Mouse (Mus musculus): ENCODE results near the gene Asb17. TPM values are rescaled to one million over a fixed set of nuclear protein-coding genes. Genes with fewer than 3 reads are reported as not detected.
"Not testable (repeated sequence)": the region's sequence is repeated elsewhere in the genome, so short reads cannot be mapped to it uniquely, and the experiment has no call there.

Gene Asb17
- polyA plus RNA-seq, 1 experiment from 2014 or later, result 0.82 TPM

DNA sequence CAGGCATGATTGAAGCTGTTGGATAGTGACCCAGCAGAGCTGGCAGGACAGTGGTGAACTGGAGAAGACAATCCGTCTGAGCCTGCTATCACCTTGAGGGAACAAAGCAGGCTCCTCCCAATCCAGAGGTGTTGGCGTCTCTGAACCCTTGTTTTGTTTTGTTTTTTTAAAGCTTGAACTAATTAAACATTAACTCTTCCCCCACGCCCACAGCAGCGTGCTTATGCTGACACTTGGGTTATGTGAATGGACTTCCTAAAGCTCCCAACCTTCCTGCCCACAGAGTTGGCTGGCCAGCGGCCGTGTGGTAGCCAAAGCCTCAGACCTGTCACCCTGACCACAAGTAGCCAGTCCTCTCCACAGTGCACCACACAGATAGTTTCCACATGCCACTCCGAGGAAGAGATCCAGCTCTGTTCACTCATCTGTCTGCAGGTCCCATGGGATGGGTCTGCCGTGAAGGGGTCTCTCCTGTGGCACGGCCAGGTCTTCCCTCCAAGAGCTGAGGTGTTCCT is 26.6 kb upstream of the Asb17 start:
- H3K27me3 ChIP-seq (replicated peaks), result no peaks in the 10 kb centered on the region
- WGBS, result 73% methylated on average over 9 of the region's 9 CpGs
- ATAC-seq (ENCODE audit: insufficient read depth, low FRiP score, low read depth), result no peak

DNA sequence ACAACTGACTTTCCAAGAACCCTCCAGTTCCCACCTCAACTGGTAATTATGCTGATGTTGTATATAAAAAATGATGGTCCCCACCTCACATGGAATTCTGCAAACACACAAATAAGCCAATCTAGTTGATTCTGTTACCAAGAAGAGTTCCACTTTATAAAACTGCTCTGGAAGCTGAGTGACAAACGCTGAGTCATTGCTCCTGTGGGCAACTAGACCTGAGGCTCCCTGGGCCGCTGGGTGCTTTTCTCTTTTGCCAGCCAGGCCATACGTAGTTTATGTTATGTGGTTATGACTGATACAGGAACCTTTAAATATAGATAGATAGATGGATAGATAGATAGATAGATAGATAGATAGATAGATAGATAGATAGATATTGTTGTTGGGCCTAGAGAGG is 25.3 kb upstream of the Asb17 start:
- Histone ChIP-seq H3K9me3 (no peaks in the 10 kb centered on the region), H3K27me3 (replicated peaks) (no peaks in the 10 kb centered on the region), H3K9ac (no peak overlapping the region), H3K36me3 (no peaks in the 10 kb centered on the region), H3K4me2 (no peak overlapping the region), H3K4me3 (replicated peaks) (no peak overlapping the region), H3K4me1 (no peaks in the 10 kb centered on the region), H3K27ac (no peak overlapping the region)
- 94% methylated on average over 3 of the region's 3 CpGs for WGBS
- no peak for ATAC-seq (ENCODE audit: insufficient read depth, low FRiP score, low read depth)

More for the DNA sequence above, 26.6 kb upstream of the Asb17 start:
- Histone ChIP-seq H3K9me3 (no peaks in the 10 kb centered on the region), H3K4me2 (no peak overlapping the region), H3K4me1 (no peaks in the 10 kb centered on the region), H3K36me3 (no peaks in the 10 kb centered on the region), H3K27ac (no peak overlapping the region), H3K4me3 (replicated peaks) (no peak overlapping the region), H3K9ac (no peak overlapping the region)

DNA sequence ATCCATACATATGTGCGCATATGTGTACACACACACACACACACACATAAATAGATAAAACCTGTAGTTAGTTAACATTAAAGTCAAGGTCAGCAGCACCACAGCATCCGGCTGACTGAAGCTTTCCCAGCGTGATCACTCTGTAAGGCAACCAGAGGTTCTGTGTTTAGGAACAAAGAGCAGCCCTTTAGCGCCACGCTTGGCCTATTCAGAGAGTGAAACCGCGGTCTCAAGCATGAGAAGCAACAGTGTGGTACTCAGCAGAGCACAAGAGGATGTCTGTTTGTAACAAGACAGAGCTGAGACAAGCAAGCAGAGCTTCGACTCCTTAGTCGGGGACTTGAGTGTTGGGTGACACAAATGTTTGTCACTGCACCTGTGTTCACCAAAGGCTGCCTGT is 24.6 kb upstream of the Asb17 start:
- Histone ChIP-seq H3K4me2 (no peak overlapping the region), H3K27ac (no peak overlapping the region), H3K9me3 (no peaks in the 10 kb centered on the region), H3K9ac (no peak overlapping the region), H3K4me1 (peaks cover 3% of the 10 kb centered on the region; the same call in 1 of the 2 replicates), H3K36me3 (no peaks in the 10 kb centered on the region), H3K27me3 (replicated peaks) (no peaks in the 10 kb centered on the region), H3K4me3 (replicated peaks) (no peak overlapping the region)
- ATAC-seq (ENCODE audit: insufficient read depth, low FRiP score, low read depth), result no peak
- 82% methylated on average over 9 of the region's 9 CpGs for WGBS

DNA sequence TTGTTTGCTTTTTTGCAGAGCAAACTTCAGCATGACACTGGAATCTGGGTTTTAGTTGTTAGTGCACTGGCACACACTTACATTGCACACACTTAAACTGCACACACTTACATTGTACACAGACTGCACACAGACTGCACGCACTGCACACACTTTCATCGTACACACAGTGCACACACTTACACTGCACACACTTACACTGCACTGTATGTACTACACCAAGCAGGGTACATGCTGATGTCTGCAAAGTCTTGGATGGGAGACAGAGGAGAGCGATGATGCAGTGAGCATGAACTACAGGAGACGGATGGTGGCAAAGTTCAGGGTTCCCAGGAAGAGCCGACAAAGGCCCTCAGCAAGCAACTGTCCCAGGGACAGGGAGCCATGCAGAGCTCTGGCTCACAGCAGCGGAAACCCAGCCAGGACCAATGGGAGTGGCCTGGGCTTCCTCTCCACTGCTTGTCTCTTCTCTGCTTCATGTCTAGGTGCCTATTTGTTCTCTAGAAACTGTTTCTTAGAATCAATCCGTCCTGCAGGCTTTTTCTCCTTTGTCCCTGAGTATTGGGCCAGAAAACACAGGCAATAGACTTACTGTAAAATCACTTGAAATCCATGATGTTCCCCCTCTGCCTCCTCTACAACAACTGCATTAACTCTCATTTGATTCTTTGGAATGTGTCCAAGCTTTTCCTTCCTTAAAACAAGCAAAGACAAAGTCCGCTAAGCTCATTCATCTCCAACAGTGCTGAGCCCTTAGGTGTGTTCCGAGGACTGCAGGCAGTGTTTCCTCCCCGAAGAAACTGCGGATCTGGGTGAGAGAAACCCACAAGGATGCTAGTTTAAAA is 20.1 kb upstream of the Asb17 start:
- Histone ChIP-seq H3K9me3 (no peaks in the 10 kb centered on the region), H3K4me3 (replicated peaks) (no peak overlapping the region), H3K4me1 (peaks cover 3% of the 10 kb centered on the region; the same call in 1 of the 2 replicates), H3K36me3 (no peaks in the 10 kb centered on the region), H3K4me2 (no peak overlapping the region), H3K9ac (no peak overlapping the region), H3K27ac (0 out of 2 replicates have a peak overlapping the region, but pooled peaks have one; percentile 21), H3K27me3 (replicated peaks) (no peaks in the 10 kb centered on the region)
- WGBS, result 49% methylated on average over 11 of the region's 11 CpGs
- ATAC-seq (ENCODE audit: insufficient read depth, low FRiP score, low read depth), result no peak

DNA sequence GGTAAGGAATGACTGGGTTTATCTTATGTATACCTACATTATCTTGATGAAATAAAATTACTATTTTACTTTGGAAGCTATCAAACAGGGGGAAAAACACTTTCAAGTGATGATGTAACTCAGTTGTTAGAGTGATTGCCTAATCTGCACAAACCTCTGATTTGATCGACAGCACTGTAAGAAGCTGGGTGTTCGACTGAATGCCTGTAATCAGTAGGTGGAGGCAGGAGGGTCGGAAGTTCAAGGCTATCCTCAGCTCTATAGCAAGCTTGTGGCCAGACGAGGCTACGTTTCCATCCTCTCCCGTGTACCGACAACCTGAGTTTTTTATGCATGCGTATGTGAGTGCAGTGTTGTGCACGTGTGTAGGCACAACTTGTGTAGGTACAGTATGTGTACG is 18.8 kb upstream of the Asb17 start:
- Histone ChIP-seq H3K27ac (no peak overlapping the region), H3K4me2 (no peak overlapping the region), H3K36me3 (no peaks in the 10 kb centered on the region), H3K9ac (no peak overlapping the region), H3K27me3 (replicated peaks) (no peaks in the 10 kb centered on the region), H3K4me3 (replicated peaks) (no peak overlapping the region), H3K9me3 (no peaks in the 10 kb centered on the region), H3K4me1 (peaks cover 3% of the 10 kb centered on the region; the same call in 1 of the 2 replicates)
- WGBS, result 77% methylated on average over 10 of the region's 10 CpGs
- ATAC-seq (ENCODE audit: insufficient read depth, low FRiP score, low read depth), result no peak

DNA sequence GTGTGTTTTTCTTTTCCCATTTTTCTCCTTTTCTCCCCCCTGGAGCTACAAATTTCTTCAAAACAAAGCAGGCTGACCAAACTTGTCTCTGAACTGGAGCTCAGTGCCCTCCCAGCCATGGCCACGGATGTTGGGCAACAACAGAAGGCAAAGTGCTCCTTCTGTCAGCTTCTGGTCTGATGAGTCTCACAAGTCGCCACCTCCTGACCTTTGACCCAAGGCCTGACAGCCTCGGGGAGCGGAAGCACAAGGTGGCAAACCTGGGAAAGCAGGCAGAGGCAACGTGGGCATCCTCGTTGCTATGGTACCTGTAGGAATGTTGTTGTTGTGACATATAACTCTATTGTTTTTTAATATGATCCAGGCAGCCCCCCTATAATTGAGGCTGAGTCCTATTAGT is 17.4 kb upstream of the Asb17 start:
- no peak overlapping the region for H3K4me2 ChIP-seq

DNA sequence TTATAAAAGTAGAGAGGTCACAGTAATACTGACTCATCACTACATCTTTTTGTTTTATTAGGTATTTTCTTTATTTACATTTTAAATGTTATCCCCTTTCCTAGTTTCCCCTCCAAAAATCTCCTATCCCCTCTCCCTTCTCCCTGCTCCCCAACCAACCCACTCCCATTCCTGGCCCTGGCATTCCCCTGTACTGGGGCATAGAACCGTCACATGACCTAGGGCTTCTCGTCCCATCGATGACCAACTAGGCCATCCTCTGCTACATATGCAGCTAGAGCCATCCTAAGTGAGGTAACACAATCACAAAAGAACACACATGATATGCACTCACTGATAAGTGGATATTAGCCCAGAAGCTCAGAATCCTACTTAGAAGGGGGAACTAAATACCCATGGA is 14.2 kb upstream of the Asb17 start:
- H3K27me3 ChIP-seq (replicated peaks); H3K36me3 ChIP-seq; H3K4me1 ChIP-seq; H3K27ac ChIP-seq; H3K4me2 ChIP-seq; H3K9ac ChIP-seq; H3K4me3 ChIP-seq (replicated peaks); H3K9me3 ChIP-seq; ATAC-seq (ENCODE audit: insufficient read depth, low FRiP score, low read depth): not testable (repeated sequence)
- 91% methylated on average over 3 of the region's 3 CpGs for WGBS

More for the DNA sequence above, 17.4 kb upstream of the Asb17 start:
- H3K36me3 ChIP-seq, result no peaks in the 10 kb centered on the region
- H3K9me3 ChIP-seq, result no peaks in the 10 kb centered on the region
- 38% methylated on average over 6 of the region's 6 CpGs for WGBS
- H3K4me3 ChIP-seq (replicated peaks), result no peak overlapping the region
- peaks cover 3% of the 10 kb centered on the region; the same call in 1 of the 2 replicates for H3K4me1 ChIP-seq
- H3K27ac ChIP-seq, result no peak overlapping the region
- H3K27me3 ChIP-seq (replicated peaks), result no peaks in the 10 kb centered on the region
- ATAC-seq (ENCODE audit: insufficient read depth, low FRiP score, low read depth), result no peak
- no peak overlapping the region for H3K9ac ChIP-seq

DNA sequence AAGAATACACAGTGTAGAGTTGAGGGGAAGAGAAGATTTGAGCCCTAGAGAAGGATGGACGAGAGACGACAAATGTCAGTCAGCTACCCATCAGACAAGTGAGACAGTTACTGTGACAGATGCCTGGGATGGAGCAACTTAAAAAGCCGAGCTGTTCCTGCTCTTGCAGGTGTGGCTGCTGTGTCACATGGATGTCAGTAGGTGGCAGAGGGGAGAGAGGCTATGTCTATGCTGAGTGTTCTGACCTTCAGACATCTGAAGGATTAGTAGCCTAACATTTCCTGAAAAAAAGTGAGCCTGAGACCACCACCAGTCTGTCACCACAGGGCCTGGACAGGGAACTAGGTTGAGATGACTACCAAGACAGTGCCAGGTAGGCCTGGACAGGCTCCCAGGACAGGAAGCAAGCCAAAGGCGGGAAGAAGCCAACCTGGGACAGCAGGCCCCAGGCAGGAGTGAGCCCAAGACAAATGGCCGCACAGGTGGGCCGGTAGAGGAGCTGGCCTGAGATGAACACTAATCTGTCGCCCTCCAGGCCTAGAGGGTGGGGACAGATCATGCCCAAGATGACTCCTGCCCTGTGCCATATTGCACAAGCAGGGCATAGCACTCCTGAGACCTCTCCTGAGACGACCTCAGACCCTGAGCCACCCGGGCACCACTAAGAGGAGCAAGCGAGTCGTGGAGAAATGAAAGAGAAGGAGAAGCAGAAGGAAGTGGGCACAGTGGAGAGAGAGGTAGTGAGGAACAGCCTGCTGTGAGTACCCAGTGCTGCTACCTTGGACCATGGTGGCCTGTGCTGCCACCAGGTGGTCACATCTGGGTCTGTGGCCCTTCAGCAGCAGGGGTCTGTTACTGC is 12.8 kb upstream of the Asb17 start:
- H3K27ac ChIP-seq, result no peak overlapping the region
- no peaks in the 10 kb centered on the region for H3K9me3 ChIP-seq
- WGBS, result 76% methylated on average over 11 of the region's 11 CpGs
- H3K4me2 ChIP-seq, result no peak overlapping the region
- H3K36me3 ChIP-seq, result no peaks in the 10 kb centered on the region
- peak; percentile 81; the same call in 1 of the 2 replicates for ATAC-seq (ENCODE audit: insufficient read depth, low FRiP score, low read depth)
- no peak overlapping the region for H3K9ac ChIP-seq
- no peaks in the 10 kb centered on the region for H3K4me1 ChIP-seq
- H3K27me3 ChIP-seq (replicated peaks), result no peaks in the 10 kb centered on the region
- H3K4me3 ChIP-seq (replicated peaks), result no peak overlapping the region

DNA sequence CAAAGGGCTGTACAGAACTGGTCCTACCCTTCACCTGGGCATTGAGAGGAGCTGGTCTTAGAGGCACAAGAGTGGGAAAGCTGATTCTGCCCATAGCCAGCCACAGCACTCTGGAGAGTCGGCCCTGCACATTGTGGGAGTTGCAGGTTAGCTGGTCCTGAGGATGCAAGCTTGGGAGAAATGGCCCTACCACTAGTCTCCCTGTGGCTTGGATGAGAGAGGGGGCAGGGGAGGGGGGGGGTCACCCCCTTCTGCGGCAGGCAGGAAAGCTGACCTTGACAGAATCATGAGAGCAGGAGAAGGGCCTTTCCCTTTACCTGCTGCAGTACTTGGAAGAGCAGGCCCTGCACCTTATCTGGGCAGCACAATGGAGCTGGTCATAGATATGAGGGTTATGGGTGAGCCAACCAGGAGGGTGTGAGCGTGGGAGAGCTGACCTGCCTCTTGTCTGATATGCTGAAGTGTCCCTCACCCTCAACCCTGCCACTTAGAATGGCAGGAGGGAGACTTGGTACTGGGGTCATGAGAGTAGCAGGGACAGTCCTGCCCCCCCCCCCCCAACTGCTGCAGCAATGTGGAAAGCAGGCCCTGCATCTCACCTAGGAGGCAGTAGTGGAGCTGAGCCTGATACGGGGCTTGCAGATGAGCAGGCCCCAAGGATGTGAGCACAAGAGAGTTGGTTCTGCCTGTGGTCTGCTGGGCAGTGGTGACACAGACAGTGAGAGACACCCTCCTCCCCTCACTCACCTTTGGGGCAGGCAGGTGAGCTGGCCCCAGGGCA is 11.9 kb upstream of the Asb17 start:
- Histone ChIP-seq H3K9me3 (no peaks in the 10 kb centered on the region), H3K27ac (no peak overlapping the region), H3K4me3 (replicated peaks) (no peak overlapping the region), H3K9ac (no peak overlapping the region), H3K4me1 (no peaks in the 10 kb centered on the region), H3K27me3 (replicated peaks) (no peaks in the 10 kb centered on the region), H3K4me2 (no peak overlapping the region), H3K36me3 (no peaks in the 10 kb centered on the region)
- ATAC-seq (ENCODE audit: insufficient read depth, low FRiP score, low read depth), result peak; percentile 90
- 73% methylated on average over 4 of the region's 4 CpGs for WGBS

DNA sequence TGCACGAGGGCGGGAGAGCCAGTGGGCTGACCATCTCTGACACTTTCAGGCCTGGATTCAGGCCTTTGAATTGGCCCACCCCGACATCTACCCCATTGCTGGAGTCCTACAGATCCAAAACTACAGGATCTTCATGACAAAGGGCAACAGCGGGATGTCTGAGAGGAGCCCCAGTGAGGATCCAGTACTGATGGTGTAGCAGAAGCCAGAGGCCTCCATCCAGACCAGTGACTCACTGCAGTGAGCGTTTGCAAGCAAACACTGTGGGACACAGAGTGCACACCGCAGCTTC is 11.4 kb upstream of the Asb17 start:
- Histone ChIP-seq H3K27ac (no peak overlapping the region), H3K36me3 (no peaks in the 10 kb centered on the region), H3K9ac (no peak overlapping the region), H3K27me3 (replicated peaks) (no peaks in the 10 kb centered on the region), H3K4me3 (replicated peaks) (no peak overlapping the region), H3K4me1 (no peaks in the 10 kb centered on the region), H3K4me2 (no peak overlapping the region), H3K9me3 (no peaks in the 10 kb centered on the region)
- ATAC-seq (ENCODE audit: insufficient read depth, low FRiP score, low read depth), result no peak
- 70% methylated on average over 6 of the region's 6 CpGs for WGBS

DNA sequence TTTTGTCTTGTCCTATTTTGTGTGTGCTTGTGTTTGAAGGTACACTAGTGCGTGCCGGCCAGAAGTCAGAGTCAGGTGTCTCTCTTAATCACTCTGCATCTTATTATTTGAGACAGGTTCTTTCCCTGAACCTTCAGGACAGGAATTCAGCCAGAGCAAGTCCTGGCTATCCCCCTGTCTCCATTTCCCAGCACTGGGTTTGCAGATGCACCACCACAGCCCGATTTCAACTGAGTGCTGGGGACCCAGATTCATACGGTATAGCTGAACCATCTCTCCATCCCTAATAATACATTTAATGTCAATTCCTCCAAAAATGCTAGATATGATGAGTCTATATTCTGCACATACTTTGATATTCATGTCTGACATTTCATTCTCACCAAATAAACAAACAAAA is 9.9 kb upstream of the Asb17 start:
- no peaks in the 10 kb centered on the region for H3K36me3 ChIP-seq
- no peak overlapping the region for H3K27ac ChIP-seq
- no peak for ATAC-seq (ENCODE audit: insufficient read depth, low FRiP score, low read depth)
- no peaks in the 10 kb centered on the region for H3K9me3 ChIP-seq
- H3K27me3 ChIP-seq (replicated peaks), result no peaks in the 10 kb centered on the region
- H3K4me2 ChIP-seq, result no peak overlapping the region
- WGBS, result 89% methylated on average over 4 of the region's 4 CpGs
- H3K4me3 ChIP-seq (replicated peaks), result no peak overlapping the region
- no peak overlapping the region for H3K9ac ChIP-seq
- H3K4me1 ChIP-seq, result no peaks in the 10 kb centered on the region

All from stomach, embryonic 15.5 days (tissue).